8 mouse cellular contexts compared by ENCODE assay signal in the genomic region with DNA sequence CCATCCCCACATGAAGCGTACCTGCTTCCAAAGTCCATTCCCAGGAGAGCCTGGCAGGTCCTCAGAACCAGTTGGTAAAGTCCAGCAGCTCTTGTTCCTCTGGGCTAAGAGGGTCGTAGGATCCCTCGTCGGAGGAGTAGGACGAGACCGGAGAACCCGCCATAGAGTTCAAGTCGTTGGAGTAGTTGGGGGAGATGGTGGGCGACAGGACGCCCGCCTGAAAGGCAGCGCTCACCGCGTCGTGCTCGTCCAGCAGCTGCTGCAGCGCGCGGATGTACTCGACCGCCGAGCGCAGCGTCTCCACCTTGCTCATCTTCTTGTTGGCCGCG. TPM values are rescaled to one million over a fixed set of nuclear protein-coding genes. Genes with fewer than 3 reads are reported as not detected.
DNase-seq lines count a peak whose midpoint lies in the region; ATAC-seq lines count a peak whose summit lies in the region.

No protein-coding gene starts in this region.

- H3K36me3 ChIP-seq in megakaryocyte, embryonic 14.5 days (replicated peaks; ENCODE audit: low read length) = no peaks in the 10 kb centered on the region
- no peaks in the 10 kb centered on the region for H3K36me3 ChIP-seq in limb, embryonic 12.5 days
- H3K36me3 ChIP-seq in stomach, embryonic 14.5 days (ENCODE audit: control insufficient read depth, insufficient read depth, low read length) = no peaks in the 10 kb centered on the region

- ATAC-seq in frontal cortex, adult (ENCODE audit: low TSS enrichment) = 0 out of 2 replicates have a peak, but pooled peaks have one; percentile 5
- ATAC-seq in megakaryocyte, adult 5-6 weeks (ENCODE audit: poor library complexity, severe bottlenecking) = no peak
- ATAC-seq in limb, embryonic 12.5 days (ENCODE audit: insufficient number of reproducible peaks, insufficient read depth, low FRiP score, low TSS enrichment, low read depth) = no peak
- ATAC-seq in stomach, embryonic 14.5 days (ENCODE audit: insufficient number of reproducible peaks, insufficient read depth, low FRiP score, low read depth) = no peak

- peaks cover 81% of the 10 kb centered on the region for H3K27me3 ChIP-seq in megakaryocyte, embryonic 14.5 days (replicated peaks)
- peaks cover 92% of the 10 kb centered on the region for H3K27me3 ChIP-seq in limb, embryonic 12.5 days
- peaks cover 69% of the 10 kb centered on the region for H3K27me3 ChIP-seq in stomach, embryonic 14.5 days (ENCODE audit: control insufficient read depth, insufficient read depth, low read length)

- WGBS in limb, embryonic 12.5 days = under 1% methylated on average over 26 of the region's 26 CpGs
- 1% methylated on average over 26 of the region's 26 CpGs for WGBS in stomach, embryonic 14.5 days

- H3K4me3 ChIP-seq in megakaryocyte, embryonic 14.5 days (replicated peaks) = peak overlapping the region; percentile 53
- H3K4me3 ChIP-seq in limb, embryonic 12.5 days (replicated peaks) = peak overlapping the region; percentile 61
- peak overlapping the region; percentile 50 for H3K4me3 ChIP-seq in stomach, embryonic 14.5 days (ENCODE audit: low read depth, low read length)

- H3K4me1 ChIP-seq in megakaryocyte, embryonic 14.5 days = peaks cover 12% of the 10 kb centered on the region
- H3K4me1 ChIP-seq in limb, embryonic 12.5 days (replicated peaks) = peaks cover 31% of the 10 kb centered on the region
- H3K4me1 ChIP-seq in stomach, embryonic 14.5 days (ENCODE audit: control insufficient read depth, insufficient read depth, low read length) = 0 out of 2 replicates have a peak, but pooled peaks cover 5% of the 10 kb centered on the region

- DNase-seq in frontal cortex, postnatal 25 days (ENCODE audit: low spot score in 2 of 2) = no peak
- no peak for DNase-seq in ovary, adult 18-20 months (ENCODE audit: low spot score)
- no peak for DNase-seq in embryo, embryonic 10.5 days (ENCODE audit: low spot score)

- no peaks in the 10 kb centered on the region; the same call in 1 of the 2 replicates for H3K9me3 ChIP-seq in megakaryocyte, embryonic 14.5 days
- peaks cover 4% of the 10 kb centered on the region; the same call in 1 of the 2 replicates for H3K9me3 ChIP-seq in limb, embryonic 12.5 days
- H3K9me3 ChIP-seq in stomach, embryonic 14.5 days (ENCODE audit: control insufficient read depth, low read depth, low read length) = peaks cover 4% of the 10 kb centered on the region; the same call in 1 of the 2 replicates

- peak overlapping the region; percentile 97 for H3K4me2 ChIP-seq in limb, embryonic 12.5 days
- peak overlapping the region; percentile 93 for H3K4me2 ChIP-seq in stomach, embryonic 14.5 days (replicated peaks; ENCODE audit: low read depth, low read length)

- H3K9ac ChIP-seq in limb, embryonic 12.5 days (replicated peaks) = peak overlapping the region; percentile 57
- peak overlapping the region; percentile 45 for H3K9ac ChIP-seq in stomach, embryonic 14.5 days (replicated peaks; ENCODE audit: low read depth, low read length)

- H3K27ac ChIP-seq in limb, embryonic 12.5 days = no peak overlapping the region
- peak overlapping the region; percentile 58; the same call in 1 of the 2 replicates for H3K27ac ChIP-seq in stomach, embryonic 14.5 days (ENCODE audit: low read length)

RNA-seq across cellular contexts. Expression of gene Ascl1, which starts 1.2 kb away (rescaled TPM):
- polyA plus RNA-seq in megakaryocyte, embryonic 14.5 days (2012; ENCODE audit: insufficient read depth, low replicate concordance) = not detected in 2 replicates
- not detected in 2 replicates for total RNA-seq in megakaryocyte, adult 5-6 weeks (2015)
- not detected in 2 replicates for total RNA-seq in megakaryocyte, adult 5-6 weeks (2017)
- 0.10 and 0.36 TPM in 2 replicates for polyA plus RNA-seq in limb, embryonic 12.5 days (2016; fragmentation: Nextera tagmentation; extraction: Ambion mirVana)
- polyA plus RNA-seq in stomach, embryonic 14.5 days (2014; fragmentation: Nextera tagmentation; extraction: Ambion mirVana) = 15.6 and 18.1 TPM in 2 replicates

RNA-seq across cellular contexts. Expression of gene Pah, which starts 29.3 kb away (rescaled TPM):
- not detected in 2 replicates for polyA plus RNA-seq in megakaryocyte, embryonic 14.5 days (2012; ENCODE audit: insufficient read depth, low replicate concordance)
- not detected in 2 replicates for total RNA-seq in megakaryocyte, adult 5-6 weeks (2015)
- not detected in 2 replicates for total RNA-seq in megakaryocyte, adult 5-6 weeks (2017)
- 0.33 TPM in 1 of 2 replicates, not detected in the other for polyA plus RNA-seq in limb, embryonic 12.5 days (2016; fragmentation: Nextera tagmentation; extraction: Ambion mirVana)
- polyA plus RNA-seq in stomach, embryonic 14.5 days (2014; fragmentation: Nextera tagmentation; extraction: Ambion mirVana) = 0.68 and 0.88 TPM in 2 replicates

Comparison
In these comparisons a context has a peak if more than half of its experiments do, and no peak if none do; other contexts are left out.
1. RNA of gene Ascl1, which starts 1.2 kb away (polyA plus RNA-seq): 15.6 to 18.1 TPM in stomach, embryonic 14.5 days; 0.10 to 0.36 TPM in limb, embryonic 12.5 days and not detected in megakaryocyte, embryonic 14.5 days; every median in the first group is over 10 times any median in the second.
2. Peak in every context shown above with its lines, with median percentiles within 50 percentile points of each other: H3K4me3 ChIP-seq.